Mouse (Mus musculus): ENCODE results near the gene Tmem211.

Gene Tmem211

DNA sequence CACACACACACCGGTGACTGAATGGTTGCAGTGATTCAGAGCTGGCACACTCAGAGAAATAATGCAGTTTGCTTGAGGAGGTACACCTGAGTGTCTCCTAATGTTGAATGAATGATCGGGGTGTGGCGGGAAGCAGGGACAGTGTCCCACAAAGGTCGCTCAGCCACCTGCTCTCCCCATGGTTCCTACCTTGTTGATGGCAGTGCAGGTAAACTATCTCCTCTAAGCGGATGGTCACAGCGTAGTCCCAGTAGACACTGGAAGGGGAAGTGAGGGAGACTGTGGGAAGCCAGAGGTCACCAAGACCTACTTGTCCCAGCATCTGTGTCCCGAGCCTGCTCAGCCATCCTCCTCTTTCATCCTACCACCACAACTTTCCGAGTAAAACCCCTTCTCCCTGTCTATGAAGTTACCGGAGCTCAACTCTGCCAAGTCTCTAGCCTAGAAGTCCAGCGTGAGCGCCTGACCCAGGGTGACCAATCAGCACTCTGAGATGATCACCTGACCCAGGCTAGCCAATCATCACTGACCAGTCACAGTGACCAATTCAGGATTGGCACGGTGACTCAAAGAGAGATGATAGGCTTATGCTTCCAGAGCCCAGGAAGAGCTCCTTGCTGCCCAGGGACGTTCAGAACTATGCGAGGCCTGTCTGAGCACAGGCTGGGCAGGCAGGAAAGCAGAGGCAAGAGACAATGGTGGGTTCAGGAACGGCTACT, 53.6 kb downstream of the Tmem211 start:
- no peak for DNase-seq (ENCODE audit: low spot score)

DNA sequence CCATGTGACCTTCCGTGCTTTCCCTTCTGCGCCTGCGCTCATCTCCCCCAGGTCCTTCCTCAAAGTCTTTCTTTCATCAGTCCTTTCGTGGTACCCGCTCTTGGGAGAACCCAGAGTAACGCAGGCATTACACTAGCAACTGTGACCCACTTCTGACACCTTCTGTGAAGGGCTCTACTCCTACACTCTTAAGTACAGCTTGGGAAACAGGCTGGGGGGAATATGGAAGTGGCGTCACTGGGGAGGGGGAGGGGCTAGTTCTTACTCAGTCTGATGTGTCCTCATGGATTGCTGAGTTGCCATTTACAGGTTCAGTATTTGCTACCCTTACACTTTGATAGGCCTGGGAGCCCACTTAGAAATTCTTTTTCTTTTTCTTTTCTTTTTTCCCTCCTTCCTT, 54.8 kb downstream of the Tmem211 start:
- no peak for DNase-seq (ENCODE audit: low spot score)

DNA sequence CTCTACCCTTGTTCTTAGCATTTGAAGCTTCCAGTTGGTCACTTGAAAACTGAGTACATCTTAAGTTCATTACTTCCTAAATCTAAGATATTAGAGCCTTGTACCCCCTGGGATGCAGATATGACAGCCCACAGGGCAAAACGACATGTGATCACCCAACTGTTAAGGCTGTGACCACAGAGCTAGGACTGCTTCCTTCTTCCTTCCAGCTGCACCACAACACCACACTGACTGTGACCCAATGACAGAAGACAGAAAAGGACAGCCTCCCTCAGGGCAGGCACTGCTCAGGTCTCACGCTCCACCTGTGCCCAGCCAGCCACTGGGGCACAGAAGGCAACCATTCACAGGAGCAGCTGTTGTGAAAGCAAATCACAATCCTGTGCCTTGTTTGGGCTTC, 57.0 kb downstream of the Tmem211 start:
- no peak for DNase-seq (ENCODE audit: low spot score)

DNA sequence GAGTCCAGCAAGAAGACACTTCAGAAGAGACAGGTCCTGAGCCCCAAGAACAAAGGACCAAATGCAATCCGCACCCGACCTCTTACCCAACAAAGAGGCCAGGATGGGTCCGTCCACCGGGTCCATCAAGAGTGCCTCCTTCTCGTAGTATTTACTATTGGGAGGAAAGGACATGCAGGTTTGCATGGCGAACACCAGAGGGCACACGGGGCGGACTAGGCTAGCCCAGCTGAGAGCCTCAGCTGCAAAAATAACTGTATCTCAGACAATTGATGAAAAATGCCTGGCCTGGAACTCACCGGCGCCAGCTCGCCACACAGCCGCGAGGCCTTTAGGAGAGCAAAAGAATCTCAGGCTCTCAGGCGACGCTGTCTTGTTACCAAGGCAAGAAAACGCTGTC, 58.8 kb downstream of the Tmem211 start:
- no peak for DNase-seq (ENCODE audit: low spot score)

DNA sequence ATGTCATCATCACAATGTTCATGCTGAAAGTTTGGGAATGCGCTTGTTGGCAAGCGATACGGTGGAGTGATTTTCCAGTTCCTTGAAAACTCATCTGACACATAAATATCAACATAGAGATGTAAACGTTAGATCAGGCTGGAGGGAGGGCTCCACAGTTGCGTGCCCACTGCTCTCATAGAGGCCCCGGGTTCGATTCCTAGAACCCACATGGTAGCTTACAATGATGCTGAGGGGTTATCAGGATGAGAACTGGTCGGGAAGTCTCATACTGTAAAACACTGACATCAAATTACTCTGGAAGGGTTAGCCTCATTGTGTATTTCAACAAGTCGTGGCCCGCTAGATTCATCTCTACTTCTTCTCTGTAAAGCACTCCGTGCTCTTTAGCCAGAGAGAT, 59.3 kb downstream of the Tmem211 start:
- DNase-seq (ENCODE audit: low spot score) = no peak

DNA sequence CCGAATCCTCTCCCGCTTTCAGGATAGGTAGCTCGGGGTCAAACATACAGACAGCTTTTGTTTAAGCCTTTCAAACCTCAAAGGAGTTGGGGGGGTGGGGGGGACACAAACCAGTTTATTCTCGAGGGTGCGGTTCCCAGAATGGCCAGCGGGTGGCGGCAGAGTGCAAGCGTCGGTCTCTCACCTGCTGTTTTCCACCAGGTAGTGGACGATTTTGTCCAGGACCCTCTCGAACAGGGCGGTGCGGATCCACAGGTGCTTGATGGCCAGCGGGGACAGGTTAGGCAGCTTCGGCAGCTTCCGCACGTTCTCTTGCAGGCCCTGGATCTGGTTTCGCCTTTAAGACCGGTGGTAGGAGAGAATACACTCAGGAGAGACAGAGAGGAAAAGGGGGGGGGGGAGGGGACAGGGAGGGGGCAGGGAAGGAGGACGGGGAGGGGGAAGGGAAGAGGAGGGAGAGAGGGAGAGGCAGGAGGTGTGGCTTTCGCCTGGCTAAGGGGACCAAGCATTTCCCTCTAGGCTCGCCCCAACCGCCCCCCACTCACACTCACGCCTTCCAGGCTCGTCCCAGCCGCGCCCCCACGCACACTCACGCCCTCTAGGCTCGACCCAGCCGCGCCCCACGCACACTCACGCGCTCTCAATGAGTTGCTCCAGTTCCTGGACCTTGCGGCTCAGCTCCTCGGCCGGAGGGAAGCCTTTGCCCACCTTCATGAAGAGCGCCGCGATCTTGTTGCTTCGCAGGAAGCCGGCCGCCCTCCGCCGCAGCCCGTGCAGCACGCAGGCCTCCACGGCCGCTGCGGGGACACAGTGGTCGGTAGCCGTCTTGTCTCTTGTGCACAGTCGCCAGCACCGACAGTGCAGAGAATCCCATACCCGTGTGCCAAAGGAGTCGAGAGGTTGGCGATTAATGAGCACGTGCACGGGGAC, 60.1 kb downstream of the Tmem211 start:
- DNase-seq (ENCODE audit: low spot score) = no peak

DNA sequence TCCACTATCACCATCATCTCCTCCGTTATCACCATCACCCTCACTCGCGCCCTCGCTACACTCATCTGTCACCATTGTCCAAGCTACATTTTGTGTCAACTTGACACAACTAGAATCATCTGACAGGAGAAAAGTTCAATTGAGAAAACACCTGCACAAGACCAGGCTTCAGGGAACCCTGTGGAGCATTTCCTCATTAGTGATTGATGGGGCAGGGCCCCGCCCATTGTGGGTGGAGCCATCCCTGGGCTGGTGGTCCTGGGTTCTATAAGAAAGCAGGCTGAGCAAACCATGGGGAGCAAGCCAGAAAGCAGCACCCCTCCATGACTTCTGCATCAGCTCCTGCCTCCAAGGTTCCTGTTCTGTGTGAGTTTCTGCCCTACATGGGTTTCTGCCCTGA, 61.1 kb downstream of the Tmem211 start:
- DNase-seq (ENCODE audit: low spot score) = no peak

DNA sequence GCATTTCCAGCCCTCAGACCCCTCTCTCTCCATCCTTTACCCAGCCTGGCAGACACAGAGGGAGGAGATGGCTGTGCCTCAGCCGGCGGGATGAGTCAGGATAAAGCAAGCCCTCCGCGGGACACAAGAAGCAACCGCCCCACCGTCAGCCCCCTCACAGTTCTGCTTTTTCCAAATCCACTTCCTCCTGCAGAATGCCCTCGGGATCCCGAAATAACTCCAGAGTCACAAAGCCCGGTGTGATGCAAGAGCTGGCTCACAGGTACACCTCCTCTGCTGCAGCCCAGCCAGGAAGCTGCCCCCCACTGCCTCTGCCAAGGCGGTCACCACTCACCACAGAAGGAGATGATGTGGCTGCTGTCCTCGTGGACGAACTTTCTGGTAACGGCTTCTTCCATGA, 61.8 kb downstream of the Tmem211 start:
- no peak for DNase-seq (ENCODE audit: low spot score)
